Mouse (Mus musculus) hindbrain, embryonic 14.5 days (tissue): ENCODE measurements at regions not wholly inside any gene's neighbourhood (a gene's known extent, or its start where the extent isn't known, plus 50 kb on each side); places are given as distances from the start of the nearest gene placed in this dataset.

Experiments used
- ATAC-seq: fragments of 200-750 bp; cut with Nextera tagmentation; 2 replicates; pipeline ENCODE4 v1.8.0; 2017; ENCODE audit warnings: moderate number of reproducible peaks, mild to moderate bottlenecking, moderate TSS enrichment, moderate library complexity; ENCODE audit not compliant: low FRiP score
- DNase-seq: peaks from one replicate; pipeline ENCODE4 v3.0.0-alpha.2; 2015; ENCODE audit warnings: low spot score
- H3K27ac ChIP-seq: fragments of 300-500 bp; sonication (generic); 2 replicates; pipeline ENCODE4 v1.5.1; 2014; ENCODE audit warnings: mild to moderate bottlenecking, moderate library complexity
- H3K27me3 ChIP-seq: fragments of 300-500 bp; sonication (generic); 2 replicates; pipeline ENCODE4 v1.6.1; 2014; ENCODE audit warnings: mild to moderate bottlenecking, low read length, mixed read lengths; ENCODE audit not compliant: control insufficient read depth, insufficient read depth
- H3K36me3 ChIP-seq: fragments of 300-500 bp; sonication (generic); replicated peaks from 2 replicates; pipeline ENCODE4 v1.6.1; 2014; ENCODE audit not compliant: control insufficient read depth, insufficient read depth
- H3K4me1 ChIP-seq: fragments of 300-500 bp; sonication (generic); replicated peaks from 2 replicates; pipeline ENCODE4 v1.6.1; 2014; ENCODE audit warnings: antibody characterized with exemption, low read length, mixed read lengths; ENCODE audit not compliant: control insufficient read depth, insufficient read depth
- H3K4me2 ChIP-seq: fragments of 300-500 bp; sonication (generic); replicated peaks from 2 replicates; pipeline ENCODE4 v1.6.1; 2014; ENCODE audit warnings: mild to moderate bottlenecking, moderate library complexity
- H3K4me3 ChIP-seq: fragments of 300-500 bp; sonication (generic); replicated peaks from 2 replicates; pipeline ENCODE4 v1.5.1; 2014; ENCODE audit warnings: mild to moderate bottlenecking, low read length
- H3K9ac ChIP-seq: fragments of 300-500 bp; sonication (generic); 2 replicates; pipeline ENCODE4 v1.6.1; 2014
- H3K9me3 ChIP-seq: fragments of 300-500 bp; sonication (generic); 2 replicates; pipeline ENCODE4 v1.6.1; 2016; ENCODE audit warnings: low read length; ENCODE audit not compliant: control insufficient read depth
- WGBS: fragments of 180-500 bp; shearing (Covaris S2); extraction: QIAGEN DNeasy Blood & Tissue Kit; methylation state at CpG from one replicate; pipeline ENCODE4 v1.1.7; 2014; 5-methylcytosine and 5-hydroxymethylcytosine counted together

DNA sequence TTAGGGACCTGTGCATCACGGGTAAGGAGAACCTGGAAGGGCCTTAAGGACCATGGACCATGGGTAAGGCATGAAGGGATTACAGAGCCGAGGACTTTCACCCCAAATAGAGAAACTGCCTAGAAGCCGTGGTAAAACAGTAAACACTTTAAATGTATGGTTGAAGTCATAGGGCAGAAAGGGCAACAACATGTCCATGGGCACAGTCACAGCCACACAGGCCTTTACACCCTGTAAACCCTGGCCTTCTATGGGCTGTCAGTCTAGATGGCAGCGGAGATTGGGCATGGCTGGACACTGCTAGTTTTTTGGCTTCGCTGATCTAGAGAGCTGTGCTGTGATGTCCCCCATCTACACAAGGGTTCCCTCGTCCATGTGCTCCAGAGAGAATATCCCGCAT, 127.4 kb downstream of the Tex29 start:
- no peak for ATAC-seq
- 93% methylated on average over 7 of the region's 7 CpGs for WGBS

DNA sequence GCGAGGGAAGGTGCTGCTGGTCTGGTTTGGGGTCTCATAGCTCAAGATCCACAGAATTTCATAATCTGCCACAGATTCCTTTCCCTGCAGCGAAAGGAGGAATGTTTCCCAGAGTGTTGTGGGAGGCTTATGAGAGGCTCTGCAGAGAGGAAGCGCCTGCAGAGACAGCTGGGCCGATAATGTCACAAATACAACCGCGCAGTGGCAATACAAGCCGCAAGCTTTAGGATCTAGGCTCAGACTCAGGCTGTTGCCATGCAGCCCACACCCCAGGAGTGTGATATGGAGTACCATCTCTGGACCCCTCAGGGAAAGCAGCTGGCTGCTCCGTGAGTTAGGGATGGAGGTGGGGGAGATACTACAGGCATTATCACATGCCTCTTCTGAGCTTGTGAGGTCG, 130.2 kb downstream of the Tex29 start:
- DNase-seq, result no peak
- no peak overlapping the region for H3K9ac ChIP-seq
- no peak overlapping the region for H3K4me3 ChIP-seq
- H3K27ac ChIP-seq, result no peak overlapping the region
- no peak for ATAC-seq
- H3K27me3 ChIP-seq, result 0 out of 2 replicates have a peak, but pooled peaks cover 5% of the 10 kb centered on the region
- H3K9me3 ChIP-seq, result no peaks in the 10 kb centered on the region
- no peak overlapping the region for H3K4me2 ChIP-seq
- H3K4me1 ChIP-seq, result 0 out of 2 replicates have a peak, but pooled peaks cover 6% of the 10 kb centered on the region
- no peaks in the 10 kb centered on the region for H3K36me3 ChIP-seq
- 93% methylated on average over 9 of the region's 9 CpGs for WGBS

More for the DNA sequence above, 127.4 kb downstream of the Tex29 start:
- H3K9me3 ChIP-seq, result no peaks in the 10 kb centered on the region
- H3K9ac ChIP-seq, result no peak overlapping the region
- no peak overlapping the region for H3K4me2 ChIP-seq
- no peak overlapping the region for H3K27ac ChIP-seq
- no peaks in the 10 kb centered on the region for H3K4me1 ChIP-seq
- no peak overlapping the region for H3K4me3 ChIP-seq
- H3K36me3 ChIP-seq, result no peaks in the 10 kb centered on the region
- H3K27me3 ChIP-seq, result 0 out of 2 replicates have a peak, but pooled peaks cover 5% of the 10 kb centered on the region
- DNase-seq, result no peak

DNA sequence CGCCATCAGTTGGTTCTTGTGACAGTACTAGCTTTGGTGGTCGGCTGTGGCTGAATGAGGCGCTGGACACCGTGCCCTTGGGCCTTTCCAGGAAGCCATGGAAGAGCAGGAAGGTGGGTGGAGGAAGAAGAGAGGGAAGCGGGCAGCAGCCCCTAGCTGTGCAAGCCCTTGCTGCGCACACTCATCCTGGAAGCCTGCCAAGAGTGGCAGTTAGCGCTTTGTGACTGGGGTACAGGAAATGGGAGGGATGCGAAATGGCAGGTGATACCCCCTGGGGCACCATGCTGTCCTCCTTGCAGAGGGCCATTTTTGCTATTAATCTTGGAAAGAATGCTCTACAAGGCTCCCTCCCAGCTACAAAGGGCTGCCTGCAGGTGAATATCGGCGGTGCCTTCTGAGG, 133.2 kb downstream of the Tex29 start:
- H3K27ac ChIP-seq, result no peak overlapping the region
- 0 out of 2 replicates have a peak, but pooled peaks cover 6% of the 10 kb centered on the region for H3K4me1 ChIP-seq
- H3K4me2 ChIP-seq, result no peak overlapping the region
- H3K27me3 ChIP-seq, result 0 out of 2 replicates have a peak, but pooled peaks cover 5% of the 10 kb centered on the region
- no peaks in the 10 kb centered on the region for H3K36me3 ChIP-seq
- WGBS, result 48% methylated on average over 10 of the region's 10 CpGs
- no peak overlapping the region for H3K4me3 ChIP-seq
- H3K9me3 ChIP-seq, result no peaks in the 10 kb centered on the region
- H3K9ac ChIP-seq, result no peak overlapping the region
- ATAC-seq (no peak), DNase-seq (no peak)

DNA sequence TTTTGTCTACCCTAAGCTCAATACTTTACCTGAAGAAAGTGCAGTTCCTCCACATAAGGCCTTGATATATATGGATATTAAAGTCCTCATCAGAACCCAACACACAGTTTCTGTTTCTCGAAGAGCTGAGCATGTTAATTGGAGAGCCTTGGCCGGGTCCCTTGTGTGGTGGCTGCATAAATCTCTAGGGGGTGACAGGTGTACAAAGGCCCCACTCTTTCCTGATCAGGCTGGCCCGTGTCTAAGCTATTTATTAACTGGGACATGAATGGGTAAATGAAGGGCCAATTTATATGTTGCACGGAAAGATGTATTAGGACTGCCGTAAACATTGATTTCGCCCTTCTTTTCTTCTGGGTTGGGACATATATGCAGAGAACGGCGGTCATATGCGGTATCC, 136.8 kb downstream of the Tex29 start:
- no peaks in the 10 kb centered on the region for H3K27me3 ChIP-seq
- no peak for DNase-seq
- H3K9me3 ChIP-seq, result no peaks in the 10 kb centered on the region
- no peak for ATAC-seq
- 50% methylated on average over 9 of the region's 9 CpGs for WGBS
- no peaks in the 10 kb centered on the region for H3K36me3 ChIP-seq
- no peak overlapping the region for H3K4me3 ChIP-seq
- 0 out of 2 replicates have a peak, but pooled peaks cover 6% of the 10 kb centered on the region for H3K4me1 ChIP-seq
- H3K27ac ChIP-seq, result no peak overlapping the region
- H3K4me2 ChIP-seq, result no peak overlapping the region
- H3K9ac ChIP-seq, result no peak overlapping the region

DNA sequence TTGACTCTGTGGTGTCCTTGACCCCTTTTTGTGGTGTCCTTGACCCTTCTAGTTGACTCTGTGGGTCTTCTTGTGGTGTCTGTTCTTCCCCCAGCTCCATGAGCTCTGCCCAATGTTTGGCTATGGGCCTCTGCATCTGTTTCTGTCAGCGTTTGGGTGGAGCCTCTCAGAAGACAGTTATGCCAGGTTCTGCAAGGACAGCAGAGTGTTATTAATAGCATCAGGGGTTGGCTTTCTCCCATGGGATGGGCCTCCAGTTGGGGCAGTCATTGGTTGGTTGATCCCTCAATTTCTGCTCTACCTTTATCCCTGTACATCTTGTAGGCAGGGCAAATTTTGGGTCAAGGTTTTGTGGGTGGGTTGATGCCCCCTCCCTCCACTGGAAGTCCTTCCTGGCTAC, 138.8 kb downstream of the Tex29 start:
- H3K4me3 ChIP-seq, result no peak overlapping the region
- ATAC-seq (no peak), DNase-seq (no peak)
- H3K9me3 ChIP-seq, result no peaks in the 10 kb centered on the region
- 86% methylated on average over 1 of the region's 1 CpGs for WGBS
- H3K4me1 ChIP-seq, result no peaks in the 10 kb centered on the region
- H3K9ac ChIP-seq, result no peak overlapping the region
- no peak overlapping the region for H3K27ac ChIP-seq
- no peaks in the 10 kb centered on the region for H3K36me3 ChIP-seq
- no peak overlapping the region for H3K4me2 ChIP-seq
- H3K27me3 ChIP-seq, result no peaks in the 10 kb centered on the region

DNA sequence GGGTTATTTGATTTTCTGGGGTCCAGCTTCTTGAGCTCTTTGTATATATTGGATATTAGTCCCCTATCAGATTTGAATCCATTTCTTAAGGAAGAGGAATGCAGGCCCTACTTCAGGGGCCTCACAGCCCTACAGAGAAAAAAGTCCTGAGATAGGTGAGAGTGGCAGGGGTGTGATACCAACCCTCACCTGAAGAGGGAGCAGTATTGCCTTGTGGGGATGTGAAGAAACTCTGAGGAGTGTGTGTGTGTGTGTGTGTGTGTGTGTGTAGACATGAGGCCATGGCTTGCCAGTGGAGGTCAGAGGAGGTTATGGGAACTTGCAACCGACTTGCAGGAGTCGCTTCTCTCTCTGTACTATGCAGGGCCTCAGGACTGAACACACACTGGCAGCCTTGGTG, 141.2 kb downstream of the Tex29 start:
- no peak for ATAC-seq
- Histone ChIP-seq H3K27ac (no peak overlapping the region), H3K4me3 (no peak overlapping the region), H3K4me1 (no peaks in the 10 kb centered on the region), H3K9me3 (no peaks in the 10 kb centered on the region), H3K36me3 (no peaks in the 10 kb centered on the region), H3K27me3 (no peaks in the 10 kb centered on the region), H3K9ac (no peak overlapping the region), H3K4me2 (no peak overlapping the region)
- no peak for DNase-seq
- WGBS, result 82% methylated on average over 2 of the region's 2 CpGs

DNA sequence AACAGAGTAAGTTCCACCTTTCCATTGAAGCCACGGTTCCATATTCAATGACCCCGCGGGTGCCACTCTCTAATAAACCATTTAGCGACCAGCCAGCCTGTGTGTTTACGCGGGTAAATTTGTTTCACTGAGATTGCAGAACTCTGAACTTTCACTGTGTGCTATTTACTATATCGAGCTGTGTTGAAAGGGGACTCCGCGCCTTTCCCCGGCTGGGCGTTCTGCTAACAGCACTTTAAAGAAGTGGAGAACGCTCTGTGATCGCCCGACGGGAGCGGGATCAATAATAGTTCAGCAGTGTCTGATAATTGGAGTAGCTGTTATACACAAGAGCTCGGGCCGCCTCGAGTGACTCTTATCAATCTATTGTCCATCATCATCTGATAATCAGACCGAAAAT, 149.8 kb downstream of the Tex29 start:
- 82% methylated on average over 20 of the region's 20 CpGs for WGBS
- H3K9ac ChIP-seq, result no peak overlapping the region
- H3K36me3 ChIP-seq, result no peaks in the 10 kb centered on the region
- no peaks in the 10 kb centered on the region for H3K9me3 ChIP-seq
- H3K4me3 ChIP-seq, result no peak overlapping the region
- no peak overlapping the region for H3K4me2 ChIP-seq
- ATAC-seq (no peak), DNase-seq (no peak)
- H3K4me1 ChIP-seq, result no peaks in the 10 kb centered on the region
- 0 out of 2 replicates have a peak, but pooled peaks cover 2% of the 10 kb centered on the region for H3K27me3 ChIP-seq
- H3K27ac ChIP-seq, result no peak overlapping the region

DNA sequence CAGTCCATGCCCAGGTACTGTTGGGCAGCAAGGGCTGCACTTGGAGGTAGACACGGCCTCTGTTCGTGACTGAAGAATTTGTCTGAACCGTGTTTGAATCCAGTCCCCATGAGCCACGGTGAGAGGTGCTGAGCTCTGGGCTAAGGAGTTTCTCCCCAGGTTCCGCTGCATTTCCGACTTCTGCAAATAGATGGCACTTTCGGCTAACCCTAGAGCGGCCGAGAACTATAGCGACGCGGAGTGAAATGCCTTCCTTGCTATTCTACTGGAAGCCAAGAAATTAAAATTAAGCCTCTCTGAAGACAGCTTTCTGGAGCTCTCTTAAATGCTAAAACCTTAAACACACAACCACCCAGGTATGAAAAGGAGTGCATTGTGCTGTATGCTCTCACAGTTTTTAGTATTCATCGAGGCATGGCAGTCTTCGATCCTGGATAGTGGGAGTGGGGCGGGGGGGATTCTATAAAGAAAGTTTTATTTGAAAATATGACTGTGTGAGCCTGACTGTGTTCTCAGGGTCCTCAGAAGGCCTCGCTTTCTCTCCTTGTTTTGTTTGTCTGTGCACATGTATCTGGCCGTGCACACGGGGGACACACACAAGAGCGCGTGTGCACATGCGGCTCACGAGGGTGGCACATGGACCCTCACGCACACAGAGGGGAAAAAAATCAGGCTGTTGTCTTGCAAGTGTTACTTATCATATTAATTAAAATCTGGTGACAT, 159.6 kb downstream of the Tex29 start:
- 0 out of 2 replicates have a peak, but pooled peaks have one; percentile 70 for ATAC-seq
- no peaks in the 10 kb centered on the region for H3K36me3 ChIP-seq
- peaks cover 9% of the 10 kb centered on the region; the same call in 1 of the 2 replicates for H3K4me1 ChIP-seq
- peak; percentile 88 for DNase-seq
- no peak overlapping the region for H3K27ac ChIP-seq
- no peak overlapping the region for H3K4me2 ChIP-seq
- H3K4me3 ChIP-seq, result no peak overlapping the region
- peaks cover 76% of the 10 kb centered on the region for H3K27me3 ChIP-seq
- no peak overlapping the region for H3K9ac ChIP-seq
- WGBS, result 23% methylated on average over 23 of the region's 23 CpGs
- H3K9me3 ChIP-seq, result no peaks in the 10 kb centered on the region

DNA sequence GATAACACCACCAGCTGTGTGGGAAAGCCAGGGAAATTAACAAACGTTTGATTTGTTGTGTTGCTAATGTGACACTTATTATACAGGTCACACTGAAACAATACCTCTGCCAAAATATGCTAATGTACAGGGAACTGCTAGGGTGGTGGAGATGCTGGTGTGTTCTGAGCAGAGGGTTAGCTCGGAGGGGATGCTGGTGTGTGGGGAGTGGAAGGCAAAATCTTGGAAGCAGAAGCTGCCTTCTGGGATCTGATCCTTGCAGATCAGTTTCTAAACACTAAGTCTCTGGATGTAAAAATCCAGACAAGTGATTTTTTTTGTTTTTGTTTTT, 160.2 kb downstream of the Tex29 start:
- WGBS, result 13% methylated on average over 2 of the region's 2 CpGs
- no peak for DNase-seq
- H3K4me2 ChIP-seq, result no peak overlapping the region
- H3K27me3 ChIP-seq, result peaks cover 74% of the 10 kb centered on the region
- H3K27ac ChIP-seq, result no peak overlapping the region
- no peaks in the 10 kb centered on the region for H3K36me3 ChIP-seq
- no peak for ATAC-seq
- H3K9me3 ChIP-seq, result no peaks in the 10 kb centered on the region
- peaks cover 9% of the 10 kb centered on the region; the same call in 1 of the 2 replicates for H3K4me1 ChIP-seq
- H3K9ac ChIP-seq, result no peak overlapping the region
- no peak overlapping the region for H3K4me3 ChIP-seq
